Mouse (Mus musculus) heart, adult 18-20 months (tissue): ENCODE measurements around the gene Dnmt3a. TPM values are rescaled to one million over a fixed set of nuclear protein-coding genes. Genes with fewer than 3 reads are reported as not detected.

Experiments used
- DNase-seq, 2 experiments: peaks; one replicate each; pipeline ENCODE4 v3.0.0; 2021 to 2022; ENCODE audit warnings: mixed read lengths in 1 of 2
- total RNA-seq, 2 experiments: library from RNA; stranded (reverse); gene quantifications; 2 replicates each; pipeline ENCODE4 v1.2.3; 2021

Gene Dnmt3a
- total RNA-seq, 2 experiments from 2014 or later: 38.8 to 42.4 TPM

GRCm38 (mm10) chr12:3787041-3787440 is 18.8 kb upstream of the Dnmt3a start:
- no peak for DNase-seq

- DNase-seq: no peak
Measured at GRCm38 (mm10) chr12:3787541-3787940, 18.3 kb upstream of the Dnmt3a start.

- DNase-seq: no peak
Measured at GRCm38 (mm10) chr12:3788421-3789051, 17.3 kb upstream of the Dnmt3a start.

- DNase-seq: no peak
Measured at GRCm38 (mm10) chr12:3789626-3790185, 16.1 kb upstream of the Dnmt3a start.

GRCm38 (mm10) chr12:3791257-3791656 is 14.6 kb upstream of the Dnmt3a start:
- DNase-seq: peak in 1 of 2 experiments; percentile 22

- DNase-seq: peak; percentile 96 to 99
Measured at GRCm38 (mm10) chr12:3791732-3792131, 14.1 kb upstream of the Dnmt3a start.

- DNase-seq: no peak
Measured at GRCm38 (mm10) chr12:3792248-3792647, 13.6 kb upstream of the Dnmt3a start.

GRCm38 (mm10) chr12:3795569-3795968 is 10.2 kb upstream of the Dnmt3a start:
- DNase-seq: no peak

GRCm38 (mm10) chr12:3799551-3799950 is 6.3 kb upstream of the Dnmt3a start:
- peak in 1 of 2 experiments; percentile 47 for DNase-seq

- peak; percentile 85 to 86 for DNase-seq
Measured at GRCm38 (mm10) chr12:3806271-3806684, 471 bp downstream of the Dnmt3a start.

- DNase-seq: peak; percentile 78 to 84
Measured at GRCm38 (mm10) chr12:3806703-3807547, 1.1 kb downstream of the Dnmt3a start.

- peak; percentile 64 to 70 for DNase-seq
Measured at GRCm38 (mm10) chr12:3807548-3808395, 2.0 kb downstream of the Dnmt3a start.

- peak in 1 of 2 experiments; percentile 56 for DNase-seq
Measured at GRCm38 (mm10) chr12:3808396-3808981, 2.7 kb downstream of the Dnmt3a start.

- DNase-seq: no peak
Measured at GRCm38 (mm10) chr12:3809520-3810180, 3.8 kb downstream of the Dnmt3a start.

- DNase-seq: no peak
Measured at GRCm38 (mm10) chr12:3810455-3810854, 4.6 kb downstream of the Dnmt3a start.

GRCm38 (mm10) chr12:3811596-3811995 is 5.8 kb downstream of the Dnmt3a start:
- DNase-seq: no peak

GRCm38 (mm10) chr12:3812251-3812650 is 6.4 kb downstream of the Dnmt3a start:
- no peak for DNase-seq

- DNase-seq: no peak
Measured at GRCm38 (mm10) chr12:3813138-3813537, 7.3 kb downstream of the Dnmt3a start.

GRCm38 (mm10) chr12:3815386-3815785 is 9.6 kb downstream of the Dnmt3a start:
- DNase-seq: peak in 1 of 2 experiments; percentile 42

GRCm38 (mm10) chr12:3817033-3817432 is 11.2 kb downstream of the Dnmt3a start:
- DNase-seq: no peak

GRCm38 (mm10) chr12:3817566-3817965 is 11.8 kb downstream of the Dnmt3a start:
- peak in 1 of 2 experiments; percentile 55 for DNase-seq
